Mouse (Mus musculus): ENCODE measurements at regions not wholly inside any gene's neighbourhood (a gene's known extent, or its start where the extent isn't known, plus 50 kb on each side); places are given as distances from the start of the nearest gene placed in this dataset.
A peak's percentile ranks its signal among the peaks of the same experiment; 100 is the strongest.

- no peak for DNase-seq (ENCODE audit: low spot score)
Observed at GRCm38 (mm10) chr13:45213116-45213834, 134.8 kb downstream of the Gm9817 start.

DNA sequence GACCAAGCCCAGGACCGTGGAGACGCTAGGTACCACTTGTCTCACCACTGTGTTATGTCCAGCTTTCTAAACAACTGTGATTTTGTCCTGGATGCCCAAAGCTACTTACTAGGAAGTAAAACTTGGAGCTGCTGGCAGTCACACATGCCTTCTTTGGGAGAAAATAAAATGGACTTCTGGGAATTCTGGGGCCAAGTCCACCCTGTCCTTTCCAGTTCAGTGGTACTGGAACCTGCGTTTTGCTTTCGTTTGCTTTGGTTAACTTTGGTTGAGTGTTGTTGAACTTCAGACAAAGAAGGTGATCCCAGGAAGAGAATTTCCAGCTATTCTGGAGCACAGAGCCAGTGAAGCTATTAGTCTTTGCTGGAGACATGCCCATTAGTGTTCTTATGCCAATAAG lies 139.8 kb downstream of the Gm9817 start:
- DNase-seq (ENCODE audit: low spot score) = no peak

DNA sequence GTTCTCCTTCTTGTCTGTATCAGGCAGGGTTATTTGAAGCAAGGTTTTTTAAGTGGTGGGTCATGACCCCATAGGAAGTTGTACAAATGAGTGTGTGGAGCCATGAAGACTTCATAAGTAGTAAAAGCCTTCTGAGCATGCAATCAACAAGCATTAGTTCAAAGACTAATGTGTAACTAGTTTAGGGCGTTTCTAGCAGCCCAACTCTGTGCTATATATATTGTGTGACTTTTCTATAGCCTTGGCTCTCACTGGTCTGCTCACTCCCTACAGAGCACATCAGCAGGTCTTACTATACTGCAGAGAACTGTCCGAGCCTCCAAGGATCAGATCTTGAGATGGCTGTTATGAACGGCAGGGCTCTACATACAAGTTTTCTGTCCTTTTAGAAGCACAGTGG lies 141.2 kb downstream of the Gm9817 start:
- DNase-seq (ENCODE audit: low spot score) = no peak

DNA sequence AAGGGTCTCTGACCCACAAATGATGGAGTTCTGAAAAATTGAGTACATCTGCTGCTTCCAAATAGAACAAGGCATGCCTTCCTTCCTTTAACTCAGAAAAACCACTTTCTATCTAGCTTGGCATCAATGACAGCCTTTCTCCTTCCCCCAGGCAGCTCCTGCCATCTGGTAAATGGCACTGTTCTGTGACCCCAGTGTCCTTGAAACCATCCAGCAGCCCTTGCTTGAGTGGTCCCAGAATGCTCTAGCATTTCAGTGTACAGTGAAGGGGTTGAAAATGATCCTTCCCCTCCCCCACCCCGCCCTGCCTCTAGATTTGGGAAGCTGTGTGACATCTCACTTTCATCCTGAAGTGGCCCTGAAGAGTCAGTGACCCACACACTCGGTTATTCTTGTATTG lies 152.3 kb downstream of the Gm9817 start:
- DNase-seq (ENCODE audit: low spot score) = no peak

- no peak for DNase-seq (ENCODE audit: low spot score)
Observed at GRCm38 (mm10) chr13:45235236-45235635, 154.3 kb upstream of the Mylip start.

DNA sequence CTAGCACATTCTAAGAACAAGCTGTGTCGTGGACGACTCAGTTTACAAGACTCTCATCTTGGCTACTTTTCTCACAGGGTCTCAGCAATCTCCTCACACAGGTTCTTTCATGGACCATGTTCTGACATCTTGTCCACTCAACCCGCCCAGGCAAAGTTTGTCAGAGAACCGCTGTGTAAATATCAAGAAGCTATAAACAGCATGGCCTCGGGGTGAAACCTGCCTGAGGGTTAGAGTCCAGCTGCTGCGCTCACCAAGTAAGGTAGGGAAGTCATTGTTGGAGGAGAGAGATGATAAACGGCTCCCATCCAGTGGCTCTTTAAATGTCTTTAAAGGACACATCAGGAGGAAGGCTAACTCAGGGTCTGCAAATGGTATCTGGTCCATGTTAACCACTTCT lies 151.3 kb upstream of the Mylip start:
- DNase-seq (ENCODE audit: low spot score) = no peak

DNA sequence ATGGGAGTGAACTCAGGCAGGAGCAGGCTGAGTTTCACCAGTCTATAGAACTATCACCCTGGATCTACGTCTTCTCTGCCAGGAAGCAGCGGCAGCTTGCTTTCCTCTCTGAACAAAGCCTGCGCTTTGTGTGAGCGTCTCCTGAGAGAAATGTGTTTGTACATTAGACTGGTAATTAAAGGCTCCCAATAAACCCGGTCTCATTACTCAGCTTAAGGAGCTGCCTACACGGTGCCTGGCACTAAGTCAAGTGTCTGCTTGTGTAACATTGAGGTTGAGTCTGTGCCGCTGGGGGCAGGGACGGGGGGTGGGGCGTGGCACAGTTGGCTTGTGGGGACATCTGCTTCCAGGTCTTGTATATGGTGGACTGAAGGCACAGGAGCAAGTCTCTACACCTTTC lies 150.4 kb upstream of the Mylip start:
- DNase-seq (ENCODE audit: low spot score) = no peak

DNA sequence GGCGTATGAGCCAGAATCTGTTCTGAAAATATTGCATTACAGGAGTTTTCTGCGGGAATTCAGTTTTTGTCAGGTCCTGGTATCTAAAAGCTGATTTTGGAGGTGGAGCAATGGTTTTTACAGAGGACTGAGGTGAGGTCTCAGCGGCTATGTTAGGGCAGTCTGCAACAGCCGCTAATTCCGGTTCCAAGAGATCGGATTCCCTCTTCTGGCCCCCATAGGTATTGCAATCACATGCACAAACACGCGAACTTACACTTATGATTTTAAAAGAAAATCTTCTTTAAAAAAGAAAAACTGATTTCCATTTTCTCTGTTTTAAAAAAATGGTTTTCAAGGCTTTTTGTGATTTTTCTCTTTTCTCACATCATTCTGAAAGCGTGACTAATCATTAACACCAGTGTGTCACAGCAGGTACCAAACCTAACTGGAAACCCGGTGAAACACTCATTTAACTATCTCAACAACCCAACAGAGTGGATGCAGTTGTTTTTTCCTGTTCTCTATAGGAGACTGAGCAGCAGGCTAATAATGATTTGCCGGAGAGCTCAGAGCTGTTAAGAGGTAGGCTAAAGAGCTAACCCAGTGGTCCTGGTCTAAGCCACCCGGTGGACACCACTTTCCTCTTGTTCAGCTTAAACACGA lies 149.4 kb upstream of the Mylip start:
- no peak for DNase-seq (ENCODE audit: low spot score)

DNA sequence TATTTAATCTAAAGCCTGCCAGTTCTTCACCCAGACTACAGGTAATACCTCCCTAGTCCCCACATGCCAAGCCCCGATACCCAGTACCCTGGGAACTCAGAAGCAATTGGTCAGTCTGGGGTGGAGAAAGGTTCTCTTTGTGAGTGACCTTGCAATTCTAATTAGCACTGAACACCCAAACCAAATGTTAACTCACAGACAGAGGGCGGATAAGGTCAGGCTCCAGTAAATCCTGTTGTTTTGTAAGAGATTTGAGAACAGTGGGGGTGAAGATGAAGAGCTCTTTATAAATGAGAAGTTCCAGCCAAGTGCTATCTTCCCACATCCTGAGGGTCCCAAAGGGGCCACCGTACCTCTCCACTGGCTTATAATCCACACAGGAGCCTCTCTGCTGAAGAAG lies 147.3 kb upstream of the Mylip start:
- no peak for DNase-seq (ENCODE audit: low spot score)

- DNase-seq (ENCODE audit: low spot score) = no peak
Observed at GRCm38 (mm10) chr13:45242750-45243149, 146.8 kb upstream of the Mylip start.

DNA sequence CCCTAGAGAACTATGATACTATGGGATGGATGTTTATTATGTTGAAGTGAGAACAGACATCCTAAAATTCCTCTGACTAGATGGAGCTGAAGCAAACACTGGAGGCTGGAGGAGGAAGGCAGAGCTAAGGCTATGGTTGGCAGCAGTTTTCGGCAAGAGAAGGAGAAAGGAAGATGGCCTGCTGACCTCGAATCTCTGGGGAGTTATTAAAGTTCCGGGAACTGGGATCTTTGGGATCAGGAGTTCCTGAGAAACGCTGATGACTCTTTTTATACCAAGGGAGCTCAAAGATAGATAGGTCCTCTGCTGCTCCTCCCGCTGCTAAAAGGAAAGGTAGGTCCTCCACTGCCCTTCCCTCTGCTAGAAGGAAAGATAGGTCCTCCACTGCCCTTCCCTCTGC lies 143.9 kb upstream of the Mylip start:
- DNase-seq (ENCODE audit: low spot score) = peak; percentile 21

GRCm38 (mm10) chr13:45246341-45246740 lies 143.2 kb upstream of the Mylip start:
- DNase-seq (ENCODE audit: low spot score) = no peak

GRCm38 (mm10) chr13:45250028-45250427 lies 139.5 kb upstream of the Mylip start:
- no peak for DNase-seq (ENCODE audit: low spot score)

DNA sequence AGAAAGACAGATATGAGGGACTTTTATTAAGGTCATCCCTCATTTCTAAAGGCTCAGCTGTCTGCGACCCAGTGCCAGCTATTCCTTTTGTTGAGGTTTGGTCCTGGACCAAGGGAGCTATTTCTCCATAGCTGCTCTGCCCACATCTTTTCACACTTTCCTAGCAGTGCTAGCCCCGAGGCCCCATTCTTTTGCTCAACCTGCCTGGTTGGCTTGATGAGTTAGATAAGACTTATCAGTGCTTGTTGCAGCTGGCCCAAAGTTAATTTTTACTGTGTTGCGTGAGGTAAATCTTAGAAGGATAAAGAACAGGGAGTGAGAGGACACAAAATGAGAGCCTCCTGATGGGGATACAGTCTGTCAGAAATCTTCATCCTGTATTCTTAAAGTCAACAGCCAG lies 138.5 kb upstream of the Mylip start:
- no peak for DNase-seq (ENCODE audit: low spot score)

DNA sequence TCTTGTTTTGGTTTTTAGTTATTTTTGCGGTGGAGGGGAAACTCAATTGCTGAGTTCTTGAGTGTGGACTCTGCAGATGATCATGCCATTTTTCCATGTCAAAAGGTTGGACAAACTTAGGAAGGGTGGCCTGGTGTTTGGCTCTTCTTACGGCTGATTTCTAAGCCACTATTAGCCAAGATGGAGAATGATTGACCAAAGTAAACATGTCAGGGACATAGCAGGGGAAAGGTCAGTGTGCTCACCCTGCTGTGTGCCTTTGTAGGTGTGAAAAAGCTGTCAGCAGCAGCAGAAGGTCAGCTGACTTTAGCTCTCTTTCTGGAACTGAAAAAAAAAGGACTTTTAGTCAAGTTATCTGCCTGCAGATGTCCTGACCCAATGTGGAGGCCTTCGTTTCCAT lies 137.4 kb upstream of the Mylip start:
- no peak for DNase-seq (ENCODE audit: low spot score)

GRCm38 (mm10) chr13:45253221-45253620 lies 136.3 kb upstream of the Mylip start:
- no peak for DNase-seq (ENCODE audit: low spot score)

DNA sequence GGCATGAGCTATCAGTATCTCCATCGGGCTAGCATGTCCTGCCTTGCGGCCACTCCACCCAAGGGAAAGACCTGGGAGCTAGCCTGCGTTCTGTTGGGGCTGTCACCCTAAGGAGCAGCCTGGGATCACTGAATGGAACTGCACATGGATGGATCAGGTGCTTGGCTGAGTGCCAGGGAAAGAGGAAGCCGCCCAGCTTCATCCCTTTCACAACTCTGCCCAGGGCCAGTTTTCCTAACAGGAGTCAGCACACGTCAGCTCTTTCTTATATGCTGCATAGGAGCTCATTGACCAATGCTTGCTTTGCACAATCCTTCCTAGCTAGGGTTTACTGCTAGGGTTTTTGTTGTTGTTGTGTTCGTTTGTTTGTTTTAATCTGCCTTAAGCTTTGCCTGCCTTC lies 134.3 kb upstream of the Mylip start:
- DNase-seq (ENCODE audit: low spot score) = no peak

- DNase-seq (ENCODE audit: low spot score) = no peak
Observed at GRCm38 (mm10) chr13:45262011-45262410, 127.5 kb upstream of the Mylip start.

- DNase-seq (ENCODE audit: low spot score) = peak; percentile 22
Observed at GRCm38 (mm10) chr13:45266287-45267064, 123.1 kb upstream of the Mylip start.

GRCm38 (mm10) chr13:45267446-45267845 lies 122.1 kb upstream of the Mylip start:
- no peak for DNase-seq (ENCODE audit: low spot score)

- no peak for DNase-seq (ENCODE audit: low spot score)
Observed at GRCm38 (mm10) chr13:45267906-45268305, 121.6 kb upstream of the Mylip start.

DNA sequence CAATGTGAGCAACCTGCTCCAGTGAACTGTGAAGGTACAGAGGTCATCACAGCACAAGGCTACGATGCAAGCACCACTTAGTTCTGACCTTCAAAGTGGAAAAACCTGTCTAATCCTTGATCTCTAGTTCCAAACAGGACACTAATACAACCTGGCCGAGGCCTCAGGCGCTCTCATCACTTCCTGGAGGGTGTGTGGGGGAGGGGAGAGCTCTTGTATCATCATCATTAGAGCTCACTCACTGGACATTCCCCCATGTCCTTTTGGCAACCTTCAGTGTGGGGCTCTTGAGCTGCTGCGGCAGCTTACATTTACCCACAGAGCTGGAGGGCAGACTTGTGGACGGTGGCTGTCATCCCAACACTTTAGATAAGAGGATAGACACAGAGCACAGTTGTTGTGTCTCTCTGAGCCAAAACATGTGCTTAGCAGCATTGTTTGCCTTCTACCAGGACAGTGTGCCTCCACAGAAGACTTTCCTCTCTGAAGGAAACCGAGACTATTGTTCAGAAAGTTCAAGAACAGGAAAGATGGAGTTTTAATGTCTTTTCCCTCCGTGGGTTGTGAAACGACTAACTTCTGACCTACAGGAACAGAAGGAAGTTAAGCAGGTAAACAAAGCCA lies 115.2 kb upstream of the Mylip start:
- DNase-seq (ENCODE audit: low spot score) = peak; percentile 73
